Mouse (Mus musculus) forebrain, embryonic 14.5 days (tissue): ENCODE measurements at regions not wholly inside any gene's neighbourhood (a gene's known extent, or its start where the extent isn't known, plus 50 kb on each side); places are given as distances from the start of the nearest gene placed in this dataset.

Source experiments
- ATAC-seq: fragments of 200-750 bp; cut with Nextera tagmentation; 2 replicates; pipeline ENCODE4 v1.8.0; 2017; ENCODE audit warnings: mild to moderate bottlenecking, moderate library complexity
- DNase-seq: peaks from one replicate; pipeline ENCODE4 v3.0.0-alpha.2; 2015; ENCODE audit warnings: low spot score
- H3K27ac ChIP-seq: fragments of 300-500 bp; sonication (generic); 2 replicates; pipeline ENCODE4 v1.5.1; 2014; ENCODE audit warnings: low read depth, mild to moderate bottlenecking, control low read depth, low read length, moderate library complexity
- H3K27me3 ChIP-seq: fragments of 300-500 bp; sonication (generic); replicated peaks from 2 replicates; pipeline ENCODE4 v1.6.1; 2014; ENCODE audit warnings: low read length, control low read depth, mixed read lengths; ENCODE audit not compliant: control insufficient read depth, insufficient read depth
- H3K36me3 ChIP-seq: fragments of 300-500 bp; sonication (generic); 2 replicates; pipeline ENCODE4 v1.6.1; 2014; ENCODE audit warnings: low read length, control low read depth; ENCODE audit not compliant: control insufficient read depth, insufficient read depth
- H3K4me1 ChIP-seq: fragments of 300-500 bp; sonication (generic); 2 replicates; pipeline ENCODE4 v1.6.1; 2014; ENCODE audit warnings: antibody characterized with exemption, low read length, control low read depth; ENCODE audit not compliant: control insufficient read depth, insufficient read depth
- H3K4me2 ChIP-seq: fragments of 300-500 bp; sonication (generic); 2 replicates; pipeline ENCODE4 v1.6.1; 2014; ENCODE audit warnings: mild to moderate bottlenecking, control low read depth, low read length
- H3K4me3 ChIP-seq: fragments of 300-500 bp; sonication (generic); 2 replicates; pipeline ENCODE4 v1.5.1; 2014; ENCODE audit warnings: low read depth, low read length, control low read depth
- H3K9ac ChIP-seq: fragments of 300-500 bp; sonication (generic); 2 replicates; pipeline ENCODE4 v1.6.1; 2014; ENCODE audit warnings: mild to moderate bottlenecking, low read length, control low read depth, moderate library complexity
- H3K9me3 ChIP-seq: fragments of 300-500 bp; sonication (generic); replicated peaks from 2 replicates; pipeline ENCODE4 v1.6.1; 2016; ENCODE audit warnings: low read length, control low read depth, mixed read lengths; ENCODE audit not compliant: control insufficient read depth
- WGBS: fragments of 180-500 bp; shearing (Covaris S2); extraction: QIAGEN DNeasy Blood & Tissue Kit; methylation state at CpG from one replicate; pipeline ENCODE4 v1.1.7; 2014; 5-methylcytosine and 5-hydroxymethylcytosine counted together

- Histone ChIP-seq H3K9ac (no peak overlapping the region), H3K27me3 (no peaks in the 10 kb centered on the region), H3K4me2 (no peak overlapping the region), H3K4me3 (no peak overlapping the region), H3K27ac (no peak overlapping the region), H3K36me3 (no peaks in the 10 kb centered on the region), H3K9me3 (no peaks in the 10 kb centered on the region), H3K4me1 (no peaks in the 10 kb centered on the region)
- WGBS = 81% methylated on average over 5 of the region's 5 CpGs
- ATAC-seq = no peak
- no peak for DNase-seq
Measured at GRCm38 (mm10) chr8:77836902-77837489, 112.7 kb upstream of the Ednra start.

- H3K4me1 ChIP-seq = no peaks in the 10 kb centered on the region
- WGBS = 85% methylated on average over 7 of the region's 7 CpGs
- DNase-seq = no peak
- H3K27me3 ChIP-seq = no peaks in the 10 kb centered on the region
- no peaks in the 10 kb centered on the region for H3K9me3 ChIP-seq
- H3K9ac ChIP-seq = no peak overlapping the region
- H3K4me2 ChIP-seq = no peak overlapping the region
- no peaks in the 10 kb centered on the region for H3K36me3 ChIP-seq
- ATAC-seq = no peak
- H3K27ac ChIP-seq = no peak overlapping the region
- H3K4me3 ChIP-seq = no peak overlapping the region
Measured at GRCm38 (mm10) chr8:77842392-77843139, 118.3 kb upstream of the Ednra start.

- DNase-seq (no peak), ATAC-seq (no peak)
- H3K4me3 ChIP-seq = no peak overlapping the region
- no peak overlapping the region for H3K9ac ChIP-seq
- H3K36me3 ChIP-seq = no peaks in the 10 kb centered on the region
- no peaks in the 10 kb centered on the region for H3K4me1 ChIP-seq
- H3K27ac ChIP-seq = no peak overlapping the region
- H3K9me3 ChIP-seq = no peaks in the 10 kb centered on the region
- WGBS = 89% methylated on average over 3 of the region's 3 CpGs
- no peaks in the 10 kb centered on the region for H3K27me3 ChIP-seq
- H3K4me2 ChIP-seq = no peak overlapping the region
Measured at GRCm38 (mm10) chr8:77843229-77843628, 119.0 kb upstream of the Ednra start.

GRCm38 (mm10) chr8:77850523-77850922 is 126.3 kb upstream of the Ednra start:
- no peaks in the 10 kb centered on the region for H3K36me3 ChIP-seq
- no peak for DNase-seq
- H3K27ac ChIP-seq = no peak overlapping the region
- H3K27me3 ChIP-seq = no peaks in the 10 kb centered on the region
- H3K9ac ChIP-seq = no peak overlapping the region
- H3K9me3 ChIP-seq = peaks cover 6% of the 10 kb centered on the region; the same call in 1 of the 2 replicates
- no peak overlapping the region for H3K4me2 ChIP-seq
- WGBS = 40% methylated on average over 5 of the region's 5 CpGs
- no peak overlapping the region for H3K4me3 ChIP-seq
- no peak for ATAC-seq
- H3K4me1 ChIP-seq = no peaks in the 10 kb centered on the region

- Histone ChIP-seq H3K36me3 (no peaks in the 10 kb centered on the region), H3K27me3 (no peaks in the 10 kb centered on the region), H3K4me1 (no peaks in the 10 kb centered on the region), H3K4me3 (no peak overlapping the region), H3K9me3 (no peaks in the 10 kb centered on the region), H3K4me2 (no peak overlapping the region), H3K27ac (no peak overlapping the region), H3K9ac (no peak overlapping the region)
- 79% methylated on average over 6 of the region's 6 CpGs for WGBS
- no peak for ATAC-seq
- no peak for DNase-seq
Measured at GRCm38 (mm10) chr8:77870264-77870663, 146.0 kb upstream of the Ednra start.

GRCm38 (mm10) chr8:77872771-77873170 is 148.5 kb upstream of the Ednra start:
- H3K27me3 ChIP-seq = no peaks in the 10 kb centered on the region
- H3K4me1 ChIP-seq = no peaks in the 10 kb centered on the region
- H3K9ac ChIP-seq = no peak overlapping the region
- DNase-seq (no peak), ATAC-seq (no peak)
- no peaks in the 10 kb centered on the region for H3K36me3 ChIP-seq
- no peaks in the 10 kb centered on the region for H3K9me3 ChIP-seq
- H3K4me2 ChIP-seq = no peak overlapping the region
- H3K27ac ChIP-seq = no peak overlapping the region
- WGBS = 89% methylated on average over 1 of the region's 1 CpGs
- H3K4me3 ChIP-seq = no peak overlapping the region

GRCm38 (mm10) chr8:77919776-77920175 is 195.5 kb upstream of the Ednra start:
- H3K9ac ChIP-seq = no peak overlapping the region
- DNase-seq (no peak), ATAC-seq (no peak)
- H3K27ac ChIP-seq = no peak overlapping the region
- no peaks in the 10 kb centered on the region for H3K9me3 ChIP-seq
- no peaks in the 10 kb centered on the region for H3K4me1 ChIP-seq
- 90% methylated on average over 3 of the region's 3 CpGs for WGBS
- H3K4me3 ChIP-seq = no peak overlapping the region
- H3K4me2 ChIP-seq = no peak overlapping the region
- H3K36me3 ChIP-seq = no peaks in the 10 kb centered on the region
- no peaks in the 10 kb centered on the region for H3K27me3 ChIP-seq

- H3K27me3 ChIP-seq = no peaks in the 10 kb centered on the region
- no peak overlapping the region for H3K4me3 ChIP-seq
- DNase-seq = no peak
- 80% methylated on average over 4 of the region's 4 CpGs for WGBS
- no peaks in the 10 kb centered on the region for H3K36me3 ChIP-seq
- no peak overlapping the region for H3K4me2 ChIP-seq
- H3K9ac ChIP-seq = no peak overlapping the region
- H3K4me1 ChIP-seq = no peaks in the 10 kb centered on the region
- no peaks in the 10 kb centered on the region for H3K9me3 ChIP-seq
- H3K27ac ChIP-seq = no peak overlapping the region
- no peak for ATAC-seq
Measured at GRCm38 (mm10) chr8:77921868-77922267, 197.6 kb upstream of the Ednra start.

GRCm38 (mm10) chr8:77947702-77948101 is 223.4 kb upstream of the Ednra start:
- H3K4me1 ChIP-seq = no peaks in the 10 kb centered on the region
- no peak for DNase-seq
- 92% methylated on average over 3 of the region's 3 CpGs for WGBS
- no peak for ATAC-seq
- no peaks in the 10 kb centered on the region for H3K36me3 ChIP-seq
- H3K9me3 ChIP-seq = no peaks in the 10 kb centered on the region
- no peaks in the 10 kb centered on the region for H3K27me3 ChIP-seq
- H3K4me2 ChIP-seq = no peak overlapping the region
- no peak overlapping the region for H3K4me3 ChIP-seq
- no peak overlapping the region for H3K27ac ChIP-seq
- no peak overlapping the region for H3K9ac ChIP-seq
